Mouse (Mus musculus) cerebral cortex, adult 2 months (tissue): Measurements from ENCODE around the gene C1qbp.

ENCODE experiments used
- WGBS: fragments of 180-500 bp; shearing (Covaris S2); methylation state at CpG from one replicate; pipeline ENCODE4 v1.1.7; 2018; 5-methylcytosine and 5-hydroxymethylcytosine counted together

C1qbp gene

DNA sequence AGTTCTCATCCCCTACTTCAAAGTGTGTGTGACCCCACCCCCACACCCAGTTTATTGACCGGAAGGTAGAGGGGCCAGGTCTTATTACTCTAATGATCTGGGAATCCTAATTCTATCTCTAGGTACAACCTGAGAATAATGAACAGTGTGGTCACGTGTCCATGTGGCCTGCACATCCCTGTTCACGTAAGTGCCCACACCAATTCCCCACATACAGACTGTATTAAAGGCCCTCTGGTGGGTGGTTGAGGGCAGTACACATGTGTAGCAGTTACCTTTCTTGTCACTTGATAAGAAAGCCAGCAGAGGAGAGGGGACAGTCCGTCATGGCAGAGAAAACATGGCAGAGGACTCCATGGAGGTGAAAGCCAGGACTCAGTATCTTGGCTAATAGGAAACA lies 8.9 kb downstream of the C1qbp start:
- 75% methylated on average over 4 of the region's 4 CpGs for WGBS

DNA sequence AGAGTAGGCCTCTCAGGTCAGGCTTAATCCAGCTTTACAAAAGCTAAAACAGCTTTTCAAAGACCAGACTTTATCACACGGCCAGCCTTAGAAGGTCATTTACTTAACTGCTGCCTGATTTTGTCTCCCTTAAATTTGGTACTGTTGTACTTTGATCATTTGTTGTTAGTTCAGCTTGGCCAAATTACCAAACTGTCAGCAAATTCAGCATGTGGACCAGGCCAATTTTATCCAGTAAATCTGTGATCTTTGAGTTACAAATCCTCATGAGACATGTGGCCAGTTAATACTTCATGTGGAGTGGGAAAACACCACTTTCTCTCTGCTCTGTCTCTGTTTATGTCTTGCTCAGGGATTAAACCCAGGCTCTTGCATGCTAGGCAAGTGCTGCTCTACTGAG lies 10.2 kb downstream of the C1qbp start:
- 65% methylated on average over 1 of the region's 1 CpGs for WGBS

DNA sequence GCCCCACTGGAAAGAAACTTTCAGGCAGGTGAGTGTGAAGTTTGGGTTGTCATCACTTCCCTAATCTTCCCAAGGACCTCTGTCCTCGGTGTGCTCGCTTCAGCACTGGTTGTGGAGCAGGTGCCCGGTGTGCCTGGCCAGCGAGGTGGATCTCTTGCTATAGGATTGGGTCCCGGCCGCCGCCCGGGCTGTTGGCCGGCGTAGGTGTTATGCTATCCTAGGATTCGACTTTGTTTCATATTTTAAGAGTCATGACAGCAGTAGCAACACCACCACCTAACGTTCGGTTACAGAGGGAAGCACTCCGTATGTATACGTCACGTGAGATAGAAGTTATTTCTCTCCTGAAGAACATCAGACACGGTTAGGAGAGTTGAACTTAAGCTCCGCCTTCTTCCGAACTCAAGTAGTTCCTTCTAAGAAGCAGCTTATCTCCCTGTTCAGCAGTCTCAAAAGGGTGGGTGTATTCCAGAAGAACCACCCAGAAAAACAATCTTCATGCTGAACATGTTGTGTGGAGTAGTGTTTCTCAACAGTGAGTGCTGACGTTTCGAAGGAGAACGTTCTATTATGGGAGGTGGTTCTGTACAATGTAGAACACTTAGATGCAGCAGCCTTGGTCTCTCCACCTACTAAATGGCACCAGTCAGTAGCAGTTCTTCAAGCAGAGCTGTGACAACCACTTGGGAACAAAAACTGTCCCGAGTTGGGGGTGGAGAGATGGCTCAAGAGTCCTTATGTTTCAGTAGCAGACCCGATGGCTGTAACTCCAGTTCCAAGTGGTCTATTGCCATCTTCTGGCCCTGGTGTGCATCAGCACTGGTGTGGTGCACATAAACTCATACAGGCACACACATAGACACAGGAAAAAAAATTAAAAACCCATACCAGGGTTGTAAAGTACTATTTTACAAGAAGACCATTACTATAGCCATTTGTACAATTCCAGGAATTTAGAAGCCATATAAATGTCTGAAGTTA lies 12.0 kb downstream of the C1qbp start:
- WGBS: 11% methylated on average over 24 of the region's 24 CpGs

DNA sequence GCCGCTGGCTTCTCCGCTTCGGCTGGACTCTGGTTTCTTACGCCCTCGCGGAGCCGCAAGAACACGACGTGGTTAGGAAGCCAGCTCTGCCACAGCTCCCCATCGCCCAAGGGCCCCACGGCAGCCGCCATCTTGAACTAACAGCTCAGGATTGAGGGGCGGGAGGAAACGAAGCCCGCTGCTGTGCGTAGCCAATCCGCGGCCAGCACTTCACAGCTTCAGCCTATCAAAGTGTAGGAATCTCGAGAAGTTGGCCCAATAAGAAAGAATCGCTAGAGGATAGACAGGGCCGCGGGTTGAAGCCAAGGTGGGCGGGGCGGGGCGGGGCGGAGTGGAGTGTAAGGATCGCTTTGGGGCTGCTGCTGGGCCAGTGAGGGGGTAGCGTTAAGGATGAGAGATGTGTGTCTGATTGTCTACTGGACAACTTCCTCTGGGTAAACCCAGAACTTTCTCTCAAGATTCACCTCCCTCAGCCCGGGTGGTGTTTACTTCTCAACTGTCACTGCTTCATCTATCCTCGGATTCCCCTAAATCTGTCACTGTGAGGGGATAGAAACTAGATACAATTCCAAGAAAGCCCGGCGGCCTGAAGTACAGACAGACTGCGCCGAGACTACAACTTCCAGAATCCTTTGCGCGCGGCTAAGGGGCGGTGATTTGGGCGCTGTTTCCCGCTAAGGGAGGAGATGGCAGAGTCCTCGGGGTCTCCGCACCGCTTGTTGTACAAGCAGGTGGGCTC lies 12.8 kb downstream of the C1qbp start, which contains the start of the genes Nup88 and Rpain:
Nup88 (minus strand) TSS at position 153 of the 739 bp plus-strand sequence.
Rpain (plus strand) TSS at position 393 of the 739 bp plus-strand sequence.
- WGBS: under 1% methylated on average over 43 of the region's 43 CpGs

DNA sequence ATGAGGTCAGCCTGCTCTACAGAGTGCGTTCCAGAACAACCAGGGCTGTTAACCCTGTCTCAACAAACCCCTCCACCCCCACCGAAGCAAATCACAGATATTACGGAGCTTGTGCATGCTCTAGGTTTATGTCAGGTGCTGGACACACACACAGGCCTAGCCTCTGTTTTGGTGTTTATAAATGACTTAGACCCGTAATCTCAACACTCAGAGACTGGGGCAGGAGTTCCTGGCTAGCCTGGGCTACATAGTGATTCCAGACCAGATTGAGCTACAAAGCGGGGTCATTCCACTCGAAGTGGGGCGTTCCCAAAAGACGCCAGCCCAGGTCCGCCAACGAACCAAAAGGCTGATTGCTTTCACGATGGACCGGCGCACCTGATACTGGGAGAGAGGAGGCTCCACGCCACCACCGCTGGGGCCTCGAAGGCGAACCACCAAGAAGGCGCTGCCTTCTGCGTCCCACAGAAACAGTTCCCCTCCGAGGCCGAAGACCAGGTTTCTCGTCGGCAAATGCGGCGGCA lies 13.5 kb downstream of the C1qbp start:
- WGBS: under 1% methylated on average over 25 of the region's 25 CpGs

DNA sequence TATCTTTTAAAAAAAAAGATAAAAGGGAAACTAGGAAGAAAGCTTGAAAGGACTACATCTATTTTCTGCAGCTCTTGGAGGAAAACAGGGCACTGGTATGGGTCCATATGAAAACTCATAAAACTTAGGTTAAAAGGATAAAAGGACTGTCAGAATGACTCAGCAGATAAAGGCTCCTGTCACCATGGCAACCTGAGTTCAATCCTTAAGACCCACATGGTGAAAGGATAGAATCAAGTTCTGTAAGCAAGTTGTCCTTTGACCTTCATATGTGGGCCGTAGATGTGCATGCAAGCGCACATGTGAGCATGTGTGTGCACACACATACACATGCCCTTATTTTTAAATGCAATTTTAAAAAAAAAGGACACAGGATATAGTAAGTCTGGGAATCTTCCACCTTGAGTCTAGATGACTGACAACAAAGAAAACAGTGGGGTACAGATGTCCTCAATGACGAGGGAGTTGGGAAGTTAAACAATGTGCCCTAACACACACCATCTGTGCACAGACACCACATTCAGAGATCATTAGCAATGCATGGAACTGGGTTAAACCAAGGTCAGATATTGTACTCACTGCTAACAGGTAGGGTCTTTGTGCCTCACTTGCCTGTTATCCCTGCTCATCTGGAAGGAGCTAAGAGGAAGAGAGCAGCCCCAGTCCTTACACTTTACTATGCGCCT lies 18.5 kb downstream of the C1qbp start:
- WGBS: 68% methylated on average over 4 of the region's 4 CpGs

DNA sequence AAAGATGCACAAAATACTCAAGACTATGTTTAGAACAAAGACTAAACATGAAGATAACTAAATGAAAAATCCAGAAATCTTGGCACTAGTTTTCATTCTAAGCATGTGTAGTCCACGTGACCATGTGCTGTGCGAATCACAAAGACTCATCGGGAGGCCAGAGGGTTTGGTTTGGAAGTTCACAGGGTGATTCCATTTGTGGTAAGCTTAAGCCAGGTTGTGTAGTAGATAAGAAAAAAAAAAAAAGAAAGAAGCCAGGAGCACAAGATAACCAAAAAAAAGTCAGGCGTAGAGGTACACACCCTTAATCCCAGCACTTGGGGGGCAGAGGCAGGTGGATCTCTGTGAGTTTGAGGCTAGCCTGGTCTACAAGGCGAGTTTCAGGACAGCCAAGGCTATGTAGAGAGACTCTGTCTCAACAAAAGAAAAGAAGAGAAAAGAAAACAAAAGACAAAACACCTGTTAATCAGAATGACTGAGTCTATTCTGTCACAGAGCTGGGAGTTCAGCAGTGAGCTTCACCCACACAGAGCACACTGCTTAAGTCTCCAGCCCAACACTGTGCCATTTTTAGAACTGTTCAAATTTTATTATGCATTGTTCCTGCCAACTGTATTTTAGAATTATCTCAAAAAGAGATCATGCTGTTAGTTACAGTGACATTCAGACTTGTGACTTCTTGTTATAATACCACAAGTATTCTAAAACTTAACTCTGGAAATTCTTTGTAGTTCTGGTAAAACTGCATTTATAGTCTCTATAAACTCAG lies 21.9 kb downstream of the C1qbp start:
- WGBS: 58% methylated on average over 5 of the region's 5 CpGs

DNA sequence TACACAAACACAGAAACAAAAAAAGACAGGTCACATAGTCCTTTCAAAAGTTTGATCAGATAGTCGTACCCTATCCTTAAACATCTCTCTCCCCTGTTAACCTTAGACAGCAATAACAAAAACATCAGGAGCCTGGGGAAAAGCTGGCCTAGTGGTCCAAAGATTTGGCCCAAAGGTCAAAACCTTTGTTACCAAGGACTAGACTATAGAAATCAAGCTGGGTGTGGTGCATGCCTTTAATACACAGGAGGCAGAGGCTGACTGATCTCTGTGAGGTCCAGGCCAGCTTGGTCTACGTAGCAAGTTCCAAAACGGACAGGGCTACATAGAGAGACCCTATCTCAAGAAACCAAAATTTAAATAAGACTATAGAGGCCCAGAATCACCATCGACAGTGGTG lies 28.1 kb downstream of the C1qbp start:
- 93% methylated on average over 4 of the region's 4 CpGs for WGBS

DNA sequence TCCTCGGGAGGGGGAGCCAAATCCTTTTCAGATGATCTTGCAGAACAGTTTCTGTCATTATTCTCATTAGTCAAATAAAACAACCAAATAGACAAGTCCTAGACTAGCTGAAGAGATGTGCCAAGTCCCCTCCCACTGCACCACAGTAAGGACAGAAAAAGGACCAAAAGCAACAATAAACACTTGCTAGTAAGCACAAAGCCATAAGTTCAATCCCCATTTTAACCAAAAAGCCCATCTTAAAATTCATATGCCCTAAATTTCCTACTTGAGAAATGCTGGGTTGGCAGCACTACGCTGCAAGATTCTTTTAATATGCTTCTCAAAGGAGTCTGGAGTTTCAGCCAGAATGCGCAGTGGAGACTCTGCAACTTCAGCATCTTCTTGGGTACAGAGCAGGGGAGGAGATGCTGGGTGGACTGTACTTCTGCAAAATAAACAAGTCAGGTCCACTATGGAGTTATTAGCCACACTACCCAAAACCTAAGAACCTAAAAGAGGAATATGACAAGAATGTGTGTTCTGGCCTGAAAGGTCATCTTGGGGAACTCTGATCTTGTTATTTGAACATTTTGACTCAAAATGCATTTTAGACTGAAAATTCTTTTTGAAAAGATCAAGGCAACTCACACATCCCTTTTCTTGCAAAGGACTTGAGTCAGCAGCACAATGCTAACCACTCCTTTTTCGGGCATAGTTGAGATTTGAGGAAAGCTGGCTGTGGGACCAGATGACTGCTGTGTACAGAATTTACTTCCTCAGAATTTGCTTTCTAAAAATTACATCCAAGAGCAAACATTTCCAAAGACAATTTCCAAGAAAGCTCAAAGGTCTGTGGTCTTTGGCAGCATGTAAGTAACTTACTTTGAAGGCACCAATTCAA lies 37.6 kb downstream of the C1qbp start:
- 43% methylated on average over 4 of the region's 4 CpGs for WGBS

DNA sequence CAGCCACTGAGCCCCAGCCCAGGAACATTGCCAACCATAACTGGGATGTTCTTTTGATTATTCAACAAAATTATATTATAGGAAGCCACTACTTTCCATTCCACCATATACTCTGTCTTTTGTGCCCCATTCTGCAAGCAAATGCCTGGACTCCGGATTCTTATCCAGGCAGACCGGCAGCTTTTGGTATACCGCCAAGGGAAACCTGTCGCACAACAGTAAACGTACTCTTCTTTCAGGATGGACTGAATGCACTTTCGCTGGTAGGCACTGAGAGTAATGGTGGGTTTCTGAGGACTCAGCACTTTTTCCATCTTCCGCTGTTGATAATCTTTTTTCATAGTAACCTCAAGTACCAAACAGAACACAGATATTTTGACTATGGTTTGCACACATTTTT lies 39.2 kb downstream of the C1qbp start:
- 68% methylated on average over 7 of the region's 7 CpGs for WGBS

DNA sequence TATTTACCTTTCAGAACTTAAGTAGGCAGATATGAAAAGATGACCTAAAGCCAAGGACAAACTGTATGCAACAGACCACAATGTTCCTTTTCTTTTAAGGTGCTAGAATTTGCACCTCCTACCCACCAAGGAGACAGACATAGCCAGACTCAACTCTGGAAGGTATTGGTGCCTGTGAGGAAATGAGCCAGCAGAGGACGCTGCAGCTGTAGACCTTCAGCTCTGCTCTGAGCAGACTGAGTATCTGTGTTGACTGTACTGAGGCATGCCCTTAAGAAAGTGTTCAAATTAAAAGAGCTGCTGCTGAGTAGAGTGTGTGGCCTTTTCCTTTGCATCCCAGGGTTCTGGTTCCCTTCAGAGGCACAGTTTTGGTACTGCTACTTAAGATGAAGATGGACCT lies 40.2 kb downstream of the C1qbp start:
- 45% methylated on average over 1 of the region's 1 CpGs for WGBS

DNA sequence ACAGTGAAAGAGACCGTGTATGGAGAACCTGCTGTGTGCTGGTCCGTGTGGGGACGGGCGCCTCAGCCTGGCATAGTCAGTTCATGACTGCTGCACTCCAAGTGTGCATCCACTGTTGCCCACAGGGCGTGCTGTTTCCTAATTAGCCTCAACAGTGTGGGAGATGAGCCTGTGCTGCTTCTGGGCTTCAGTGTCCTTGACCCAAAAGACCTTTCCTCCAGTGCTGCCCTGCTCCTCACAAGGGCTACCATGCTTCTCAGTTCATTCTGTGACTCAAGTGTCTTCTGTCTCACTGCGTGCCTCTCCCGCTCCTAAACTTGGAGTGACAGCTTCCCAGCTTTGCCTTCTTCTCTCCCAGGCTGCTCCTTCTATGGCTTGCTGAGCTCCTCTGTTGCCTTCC lies 47.5 kb downstream of the C1qbp start:
- WGBS: 81% methylated on average over 7 of the region's 7 CpGs

DNA sequence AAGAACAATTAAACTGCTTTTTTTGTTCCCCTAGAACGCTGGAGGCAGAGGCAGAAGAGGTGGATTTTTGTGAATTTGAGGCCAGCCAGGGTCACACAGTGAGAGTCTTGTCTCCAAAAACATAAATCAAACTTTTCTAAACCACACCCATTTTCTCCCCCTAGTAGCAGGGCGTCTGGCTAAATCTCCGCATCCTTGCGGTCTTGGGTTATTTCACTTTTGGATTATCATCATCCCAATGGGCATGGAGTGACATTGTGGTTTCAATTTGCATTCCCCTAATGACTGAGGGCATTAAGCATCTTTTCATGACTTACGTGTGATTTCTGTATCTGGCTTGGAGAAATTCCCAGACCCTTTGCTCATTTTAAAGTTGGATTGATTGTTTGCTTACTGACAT lies 51.4 kb downstream of the C1qbp start:
- 83% methylated on average over 5 of the region's 5 CpGs for WGBS
